Mouse (Mus musculus) forebrain, embryonic 11.5 days (tissue): ENCODE results near the gene Mrpl51. TPM values are rescaled to one million over a fixed set of nuclear protein-coding genes. Genes with fewer than 3 reads are reported as not detected.

Experiments used
- ATAC-seq: fragments of 200-750 bp; cut with Nextera tagmentation; replicated peaks from 2 replicates; pipeline ENCODE4 v1.8.0; 2017; ENCODE audit warnings: moderate TSS enrichment; ENCODE audit not compliant: low FRiP score
- DNase-seq: peaks from one replicate; pipeline ENCODE4 v3.0.0-alpha.2; 2017; ENCODE audit warnings: low spot score
- H3K27ac ChIP-seq: fragments of 300-500 bp; sonication (generic); 2 replicates; pipeline ENCODE4 v1.5.1; 2014; ENCODE audit warnings: low read depth, low read length
- H3K27me3 ChIP-seq: fragments of 300-500 bp; sonication (generic); 2 replicates; pipeline ENCODE4 v1.6.1; 2014; ENCODE audit warnings: mild to moderate bottlenecking, low read length, mixed read lengths; ENCODE audit not compliant: control insufficient read depth, insufficient read depth
- H3K36me3 ChIP-seq: fragments of 300-500 bp; sonication (generic); 2 replicates; pipeline ENCODE4 v1.6.1; 2014; ENCODE audit warnings: mild to moderate bottlenecking, low read length, moderate library complexity, mixed read lengths; ENCODE audit not compliant: control insufficient read depth, insufficient read depth
- H3K4me1 ChIP-seq: fragments of 300-500 bp; sonication (generic); replicated peaks from 2 replicates; pipeline ENCODE4 v1.6.1; 2014; ENCODE audit warnings: low read length, mixed read lengths; ENCODE audit not compliant: control insufficient read depth, insufficient read depth
- H3K4me2 ChIP-seq: fragments of 300-500 bp; sonication (generic); 2 replicates; pipeline ENCODE4 v1.6.1; 2014; ENCODE audit warnings: low read depth, mild to moderate bottlenecking, low read length, moderate library complexity, mixed read lengths; ENCODE audit not compliant: severe bottlenecking
- H3K4me3 ChIP-seq: fragments of 300-500 bp; sonication (generic); 2 replicates; pipeline ENCODE4 v1.5.1; 2014; ENCODE audit warnings: low read depth, low read length
- H3K9ac ChIP-seq: fragments of 300-500 bp; sonication (generic); 2 replicates; pipeline ENCODE4 v1.6.1; 2014; ENCODE audit warnings: low read length
- H3K9me3 ChIP-seq: fragments of 300-500 bp; sonication (generic); 2 replicates; pipeline ENCODE4 v1.6.1; 2016; ENCODE audit warnings: low read length, mixed read lengths; ENCODE audit not compliant: control insufficient read depth
- WGBS: fragments of 180-500 bp; shearing (Covaris S2); extraction: QIAGEN DNeasy Blood & Tissue Kit; methylation state at CpG from one replicate; pipeline ENCODE4 v1.1.7; 2014; 5-methylcytosine and 5-hydroxymethylcytosine counted together
- polyA plus RNA-seq: library from polyadenylated mRNA; unstranded; fragments of >200 nt; fragmentation: Nextera tagmentation; extraction: Ambion mirVana; gene quantifications from 2 replicates; pipeline ENCODE4 v1.2.1, GENCODE M21; 2014

Mrpl51 gene
- polyA plus RNA-seq, 1 experiment from 2014 or later, result 195 TPM

DNA sequence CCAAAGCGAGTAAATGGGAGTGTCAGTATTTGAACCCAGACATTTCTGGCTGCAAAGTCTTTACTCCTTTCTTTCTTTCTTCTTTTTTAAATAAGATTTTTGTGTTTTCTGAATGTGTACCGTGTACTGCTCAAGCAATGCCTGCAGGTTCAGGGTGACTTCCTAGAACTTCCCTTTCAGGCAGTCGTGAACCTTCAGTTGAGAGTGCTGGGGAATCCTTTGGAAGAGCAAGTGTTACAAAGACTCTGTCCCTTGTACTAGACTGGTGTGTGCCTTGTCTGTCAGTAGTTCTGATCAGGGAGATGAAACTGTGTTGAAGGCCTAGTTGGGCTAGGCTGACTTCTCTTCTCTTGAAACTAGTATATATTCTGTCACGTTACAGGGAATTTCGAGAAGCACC, 1.2 kb downstream of the Mrpl51 start:
- ATAC-seq, result no peak
- WGBS, result 54% methylated on average over 5 of the region's 5 CpGs

DNA sequence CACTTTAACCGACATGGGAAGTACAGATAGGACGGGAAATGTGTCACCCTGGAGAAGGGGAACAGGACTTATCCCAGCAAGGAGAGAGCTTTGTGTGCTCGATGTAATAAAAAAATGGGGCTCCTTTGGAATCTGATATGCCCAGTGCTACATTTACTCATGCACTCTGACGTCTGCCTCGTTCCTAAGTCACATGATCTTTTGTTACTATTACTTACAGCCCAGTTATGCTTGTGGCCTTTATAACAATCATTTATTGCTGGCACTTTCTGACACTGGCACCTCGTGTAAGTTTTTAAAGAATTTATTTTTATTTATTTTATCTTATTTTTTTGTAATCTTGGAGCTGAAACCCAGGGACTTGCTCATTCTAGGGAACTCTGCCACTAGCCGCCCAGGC, 1.8 kb downstream of the Mrpl51 start:
- H3K36me3 ChIP-seq, result peaks cover 14% of the 10 kb centered on the region; the same call in 1 of the 2 replicates
- no peak overlapping the region for H3K9ac ChIP-seq
- H3K4me3 ChIP-seq, result no peak overlapping the region
- H3K9me3 ChIP-seq, result no peaks in the 10 kb centered on the region
- H3K4me2 ChIP-seq, result no peak overlapping the region
- no peak for ATAC-seq
- H3K27me3 ChIP-seq, result no peaks in the 10 kb centered on the region
- DNase-seq, result no peak
- 84% methylated on average over 7 of the region's 7 CpGs for WGBS
- H3K27ac ChIP-seq, result no peak overlapping the region
- peaks cover 5% of the 10 kb centered on the region; the same call in 1 of the 2 replicates for H3K4me1 ChIP-seq

More for the DNA sequence above, 1.2 kb downstream of the Mrpl51 start:
- Histone ChIP-seq H3K9me3 (no peaks in the 10 kb centered on the region), H3K4me2 (peak overlapping the region; percentile 86), H3K9ac (peak overlapping the region; percentile 92), H3K36me3 (peaks cover 20% of the 10 kb centered on the region; the same call in 1 of the 2 replicates), H3K4me1 (peaks cover 5% of the 10 kb centered on the region; the same call in 1 of the 2 replicates), H3K27me3 (no peaks in the 10 kb centered on the region), H3K4me3 (peak overlapping the region; percentile 68), H3K27ac (no peak overlapping the region)
- no peak for DNase-seq

- H3K27me3 ChIP-seq, result no peaks in the 10 kb centered on the region
- peaks cover 3% of the 10 kb centered on the region; the same call in 1 of the 2 replicates for H3K36me3 ChIP-seq
- no peak overlapping the region for H3K4me2 ChIP-seq
- no peak overlapping the region for H3K27ac ChIP-seq
- WGBS, result 26% methylated on average over 1 of the region's 1 CpGs
- H3K4me1 ChIP-seq, result peaks cover 3% of the 10 kb centered on the region; the same call in 1 of the 2 replicates
- no peak overlapping the region for H3K4me3 ChIP-seq
- H3K9ac ChIP-seq, result no peak overlapping the region
- H3K9me3 ChIP-seq, result no peaks in the 10 kb centered on the region
- ATAC-seq (no peak), DNase-seq (peak; percentile 28)
Measured at GRCm38 (mm10) chr6:125195541-125196075, 4.0 kb downstream of the Mrpl51 start.

GRCm38 (mm10) chr6:125196301-125196700, 4.7 kb downstream of the Mrpl51 start:
- no peaks in the 10 kb centered on the region for H3K27me3 ChIP-seq
- DNase-seq, result peak; percentile 17
- peak overlapping the region; percentile 41 for H3K27ac ChIP-seq
- no peak overlapping the region for H3K4me2 ChIP-seq
- H3K9ac ChIP-seq, result no peak overlapping the region
- peaks cover 3% of the 10 kb centered on the region; the same call in 1 of the 2 replicates for H3K4me1 ChIP-seq
- peaks cover 3% of the 10 kb centered on the region; the same call in 1 of the 2 replicates for H3K36me3 ChIP-seq
- no peak for ATAC-seq
- 52% methylated on average over 3 of the region's 3 CpGs for WGBS
- no peaks in the 10 kb centered on the region for H3K9me3 ChIP-seq
- H3K4me3 ChIP-seq, result no peak overlapping the region

DNA sequence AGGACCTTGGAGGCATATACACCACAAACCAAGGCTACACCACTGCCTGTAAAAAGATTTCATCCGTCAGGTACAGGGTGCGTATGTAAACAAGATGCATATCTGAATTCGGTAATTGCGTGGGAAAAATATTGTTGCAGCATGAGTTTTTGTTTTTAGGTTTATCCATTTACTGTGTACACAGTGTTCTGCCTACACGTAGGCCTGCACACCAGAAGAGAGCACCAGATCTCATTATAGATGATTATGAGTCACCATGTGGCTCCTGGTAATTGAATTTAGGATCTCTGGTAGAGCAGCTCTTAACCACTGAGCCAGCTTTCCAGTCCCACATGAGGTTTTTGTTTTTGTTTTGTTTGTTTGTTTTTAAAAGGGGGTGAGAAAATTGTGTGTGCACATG, 5.6 kb downstream of the Mrpl51 start:
- H3K27me3 ChIP-seq, result no peaks in the 10 kb centered on the region
- 94% methylated on average over 5 of the region's 5 CpGs for WGBS
- H3K9ac ChIP-seq, result no peak overlapping the region
- no peak overlapping the region for H3K27ac ChIP-seq
- peaks cover 3% of the 10 kb centered on the region; the same call in 1 of the 2 replicates for H3K4me1 ChIP-seq
- peak; percentile 1 for DNase-seq
- ATAC-seq, result no peak
- H3K4me2 ChIP-seq, result no peak overlapping the region
- peaks cover 3% of the 10 kb centered on the region; the same call in 1 of the 2 replicates for H3K36me3 ChIP-seq
- no peaks in the 10 kb centered on the region for H3K9me3 ChIP-seq
- H3K4me3 ChIP-seq, result no peak overlapping the region

- H3K27ac ChIP-seq, result no peak overlapping the region
Measured at GRCm38 (mm10) chr6:125210436-125210835, 18.8 kb downstream of the Mrpl51 start.

DNA sequence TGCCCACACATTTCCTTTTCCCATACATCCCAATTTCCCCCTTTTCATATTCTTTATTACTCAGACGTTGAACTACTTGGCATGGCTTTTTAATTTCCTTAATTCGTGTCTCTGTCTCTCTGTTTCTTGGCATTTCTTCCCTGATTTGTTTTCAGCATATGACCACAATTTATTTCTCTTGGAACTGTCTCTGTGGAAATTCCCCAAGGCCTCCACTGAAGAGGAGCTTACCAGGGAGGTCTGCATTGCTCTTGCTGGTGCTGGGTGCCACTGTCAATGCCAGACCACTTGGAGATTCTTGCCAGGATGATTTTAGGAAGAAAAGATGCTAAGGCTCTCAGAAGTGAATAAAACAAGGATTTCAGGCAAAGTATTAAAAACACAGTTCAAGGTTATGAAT, 21.0 kb downstream of the Mrpl51 start:
- Histone ChIP-seq H3K4me1 (no peaks in the 10 kb centered on the region; the same call in 1 of the 2 replicates), H3K4me2 (no peak overlapping the region), H3K9me3 (no peaks in the 10 kb centered on the region), H3K27ac (no peak overlapping the region), H3K36me3 (no peaks in the 10 kb centered on the region), H3K9ac (no peak overlapping the region), H3K4me3 (no peak overlapping the region), H3K27me3 (no peaks in the 10 kb centered on the region)
- WGBS, result 67% methylated on average over 2 of the region's 2 CpGs
- no peak for DNase-seq
- no peak for ATAC-seq

More at GRCm38 (mm10) chr6:125210436-125210835, 18.8 kb downstream of the Mrpl51 start:
- no peak overlapping the region for H3K4me3 ChIP-seq
- no peaks in the 10 kb centered on the region for H3K9me3 ChIP-seq
- no peak overlapping the region for H3K4me2 ChIP-seq
- H3K27me3 ChIP-seq, result no peaks in the 10 kb centered on the region
- no peak overlapping the region for H3K9ac ChIP-seq
- H3K36me3 ChIP-seq, result no peaks in the 10 kb centered on the region
- ATAC-seq (no peak), DNase-seq (peak; percentile 5)
- 90% methylated on average over 1 of the region's 1 CpGs for WGBS
- H3K4me1 ChIP-seq, result no peaks in the 10 kb centered on the region

- Histone ChIP-seq H3K9ac (no peak overlapping the region), H3K27ac (no peak overlapping the region), H3K4me1 (no peaks in the 10 kb centered on the region; the same call in 1 of the 2 replicates), H3K4me2 (no peak overlapping the region), H3K36me3 (no peaks in the 10 kb centered on the region), H3K9me3 (no peaks in the 10 kb centered on the region), H3K4me3 (no peak overlapping the region), H3K27me3 (no peaks in the 10 kb centered on the region)
- peak; percentile 31 for DNase-seq
- 75% methylated on average over 6 of the region's 6 CpGs for WGBS
- ATAC-seq, result no peak
Measured at GRCm38 (mm10) chr6:125213129-125213528, 21.5 kb downstream of the Mrpl51 start.

- ATAC-seq (no peak), DNase-seq (peak; percentile 33)
- Histone ChIP-seq H3K9me3 (no peaks in the 10 kb centered on the region), H3K9ac (no peak overlapping the region), H3K27ac (no peak overlapping the region), H3K4me1 (no peaks in the 10 kb centered on the region; the same call in 1 of the 2 replicates), H3K4me2 (no peak overlapping the region), H3K36me3 (no peaks in the 10 kb centered on the region), H3K27me3 (no peaks in the 10 kb centered on the region), H3K4me3 (no peak overlapping the region)
- WGBS, result 80% methylated on average over 6 of the region's 6 CpGs
Measured at GRCm38 (mm10) chr6:125213715-125214114, 22.1 kb downstream of the Mrpl51 start.
